Mouse (Mus musculus): Measurements from ENCODE around the gene Idh2.

DNA sequence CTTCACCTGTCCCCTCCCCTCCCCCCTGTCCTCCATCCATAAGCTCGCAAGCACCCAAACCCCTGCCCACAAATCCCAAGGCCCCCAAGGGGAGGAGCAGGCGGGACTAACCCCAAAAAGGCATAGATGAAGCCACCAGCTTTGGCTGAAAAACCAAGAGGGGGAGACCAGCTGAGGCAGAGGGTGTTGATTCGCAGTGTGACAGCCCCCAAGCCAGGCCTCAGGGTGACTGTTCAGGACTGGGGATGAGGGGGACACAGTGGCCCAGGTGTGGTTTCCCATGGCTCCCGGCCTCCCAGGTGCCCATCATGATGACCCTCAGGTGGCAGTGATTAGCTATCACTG is 23.4 kb downstream of the Idh2 start:
- no peak for TF ChIP-seq POLR2A (IDR thresholded peaks at IDR 0.05; ENCODE audit: control insufficient read depth, low read depth, low read length)
- no peak for TF ChIP-seq CTCF (IDR thresholded peaks at IDR 0.05; ENCODE audit: control insufficient read depth, insufficient read depth, insufficient replicate concordance, low read depth, low read length)

Data from testis, adult 2 months (tissue).